In the genomic region with DNA sequence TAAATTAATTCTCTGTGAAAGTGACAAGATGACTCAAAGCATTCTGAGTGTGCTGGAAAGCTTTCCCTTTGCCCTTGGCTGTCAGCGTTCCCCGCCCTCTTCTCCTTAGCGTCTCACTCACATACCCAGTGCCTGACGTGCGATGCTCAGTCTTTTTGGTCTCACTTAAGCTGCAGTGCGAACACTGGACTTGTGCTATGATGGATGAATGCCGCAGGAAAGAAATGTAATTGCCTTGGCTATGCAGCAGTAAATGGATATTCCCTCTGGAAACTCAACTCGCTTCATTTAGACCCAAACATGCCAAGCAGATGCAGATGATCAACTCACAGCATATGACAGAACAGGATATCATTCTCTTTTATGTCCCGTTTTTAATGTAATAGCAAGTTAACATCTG, we compare ENCODE assay signal across 18 mouse cellular contexts.
DNase-seq lines count a peak whose midpoint lies in the region; ATAC-seq and TF ChIP-seq lines count a peak whose summit lies in the region.
"Had no signal": no experiment of that assay in that cellular context is flagged by ENCODE, and none has a peak within 500 bp of the region (broad histone marks: within the 10 kb centered on the region; RNA-seq: fewer than 3 reads in every experiment).

No protein-coding gene starts in this region.

- H3K27ac ChIP-seq in hindbrain, embryonic 15.5 days (replicated peaks) = peak overlapping the region; percentile 45; the same call in 1 of the 2 replicates
- H3K27ac ChIP-seq in neural tube, embryonic 15.5 days (replicated peaks) = no peak overlapping the region
- no peak overlapping the region for H3K27ac ChIP-seq in forebrain, postnatal 0 days (ENCODE audit: low read depth, low read length)
- H3K27ac ChIP-seq: forebrain, embryonic 12.5 days; gastrocnemius, adult 2 months; liver, embryonic 14.5 days had no signal

- peak; percentile 11 for DNase-seq in lung, postnatal 10 days
- no peak for DNase-seq in lung, postnatal 25 days (ENCODE audit: low spot score)
- peak; percentile 1 for DNase-seq in embryo, embryonic 11.5 days (ENCODE audit: low read depth, low spot score)
- no peak for DNase-seq in forebrain, postnatal 0 days
- DNase-seq in adrenal gland, postnatal 25 days = no peak
- DNase-seq: adrenal gland, adult 8-10 months; cerebellum, adult 8-10 months; gastrocnemius, adult 2 months; heart, adult 18-20 months; kidney, adult 8-10 months; right cerebral cortex, adult 18-20 months; thymus, postnatal 25 days had no signal

- no peaks in the 10 kb centered on the region for H3K9me3 ChIP-seq in hindbrain, embryonic 15.5 days
- H3K9me3 ChIP-seq in neural tube, embryonic 15.5 days (replicated peaks) = no peaks in the 10 kb centered on the region
- no peaks in the 10 kb centered on the region for H3K9me3 ChIP-seq in forebrain, postnatal 0 days (ENCODE audit: low read length)
- H3K9me3 ChIP-seq: forebrain, embryonic 12.5 days had no signal

- ATAC-seq in hindbrain, embryonic 15.5 days (ENCODE audit: low FRiP score, low read depth) = peak; percentile 76
- peak; percentile 75 for ATAC-seq in neural tube, embryonic 15.5 days (ENCODE audit: low FRiP score)
- no peak for ATAC-seq in forebrain, postnatal 0 days
- ATAC-seq: CD4-positive, CD25-positive, alpha-beta regulatory T cell, adult 4 months had no signal

- H3K9ac ChIP-seq in hindbrain, embryonic 15.5 days = no peak overlapping the region
- H3K9ac ChIP-seq in neural tube, embryonic 15.5 days (replicated peaks) = no peak overlapping the region
- H3K9ac ChIP-seq in forebrain, postnatal 0 days = no peak overlapping the region
- H3K9ac ChIP-seq: forebrain, embryonic 12.5 days; liver, embryonic 14.5 days had no signal

- H3K4me1 ChIP-seq in hindbrain, embryonic 15.5 days (replicated peaks) = no peaks in the 10 kb centered on the region; the same call in 1 of the 2 replicates
- H3K4me1 ChIP-seq in neural tube, embryonic 15.5 days = no peaks in the 10 kb centered on the region
- no peaks in the 10 kb centered on the region for H3K4me1 ChIP-seq in forebrain, postnatal 0 days (ENCODE audit: insufficient read depth)
- H3K4me1 ChIP-seq: forebrain, embryonic 12.5 days had no signal

- H3K4me3 ChIP-seq in hindbrain, embryonic 15.5 days = no peak overlapping the region
- no peak overlapping the region for H3K4me3 ChIP-seq in neural tube, embryonic 15.5 days (replicated peaks)
- H3K4me3 ChIP-seq in forebrain, postnatal 0 days (ENCODE audit: low read depth, low read length) = no peak overlapping the region
- H3K4me3 ChIP-seq: forebrain, embryonic 12.5 days; gastrocnemius, adult 2 months had no signal

- H3K36me3 ChIP-seq in hindbrain, embryonic 15.5 days = no peaks in the 10 kb centered on the region
- H3K36me3 ChIP-seq in neural tube, embryonic 15.5 days = no peaks in the 10 kb centered on the region
- H3K36me3 ChIP-seq in forebrain, postnatal 0 days (ENCODE audit: insufficient read depth) = no peaks in the 10 kb centered on the region
- H3K36me3 ChIP-seq: forebrain, embryonic 12.5 days had no signal

- peak overlapping the region; percentile 22; the same call in 1 of the 2 replicates for H3K4me2 ChIP-seq in hindbrain, embryonic 15.5 days
- H3K4me2 ChIP-seq in neural tube, embryonic 15.5 days = no peak overlapping the region
- no peak overlapping the region for H3K4me2 ChIP-seq in forebrain, postnatal 0 days (ENCODE audit: low read depth)
- H3K4me2 ChIP-seq: forebrain, embryonic 12.5 days; midbrain, embryonic 11.5 days had no signal

- H3K27me3 ChIP-seq in hindbrain, embryonic 15.5 days = no peaks in the 10 kb centered on the region
- H3K27me3 ChIP-seq in neural tube, embryonic 15.5 days (replicated peaks) = no peaks in the 10 kb centered on the region
- H3K27me3 ChIP-seq in forebrain, postnatal 0 days (ENCODE audit: insufficient read depth, low read length) = no peaks in the 10 kb centered on the region
- H3K27me3 ChIP-seq: forebrain, embryonic 12.5 days had no signal

- TF ChIP-seq CTCF in forebrain, postnatal 0 days (IDR thresholded peaks at IDR 0.05; ENCODE audit: low read depth) = no peak

- 55% methylated on average over 9 of the region's 9 CpGs for WGBS in hindbrain, embryonic 15.5 days
- 66% methylated on average over 9 of the region's 9 CpGs for WGBS in neural tube, embryonic 15.5 days
- 79% methylated on average over 9 of the region's 9 CpGs for WGBS in forebrain, postnatal 0 days

Comparison
In these comparisons a context has a peak if more than half of its experiments do, and no peak if none do; other contexts are left out.
1. DNase-seq: peak in lung, postnatal 10 days (single experiment) and embryo, embryonic 11.5 days (single experiment); none in lung, postnatal 25 days (single experiment), forebrain, postnatal 0 days (single experiment) and adrenal gland, postnatal 25 days (single experiment).